Mouse (Mus musculus) midbrain, embryonic 13.5 days (tissue): ENCODE results near the gene Sox9. TPM values are rescaled to one million over a fixed set of nuclear protein-coding genes. Genes with fewer than 3 reads are reported as not detected.

Source experiments
- ATAC-seq: fragments of 200-750 bp; cut with Nextera tagmentation; 2 replicates; pipeline ENCODE4 v1.8.0; 2017; ENCODE audit warnings: mild to moderate bottlenecking, moderate TSS enrichment, moderate library complexity
- H3K27ac ChIP-seq: fragments of 300-500 bp; sonication (generic); 2 replicates; pipeline ENCODE4 v1.5.1; 2015; ENCODE audit warnings: inconsistent platforms, mild to moderate bottlenecking, moderate library complexity
- H3K27me3 ChIP-seq: fragments of 300-500 bp; sonication (generic); 2 replicates; pipeline ENCODE4 v1.6.1; 2015; ENCODE audit warnings: mild to moderate bottlenecking, inconsistent platforms
- H3K36me3 ChIP-seq: fragments of 300-500 bp; sonication (generic); 2 replicates; pipeline ENCODE4 v1.6.1; 2015; ENCODE audit warnings: mild to moderate bottlenecking, inconsistent platforms
- H3K4me1 ChIP-seq: fragments of 300-500 bp; sonication (generic); replicated peaks from 2 replicates; pipeline ENCODE4 v1.6.1; 2015; ENCODE audit warnings: inconsistent platforms
- H3K4me2 ChIP-seq: fragments of 300-500 bp; sonication (generic); replicated peaks from 2 replicates; pipeline ENCODE4 v1.6.1; 2015; ENCODE audit warnings: moderate library complexity, mild to moderate bottlenecking, inconsistent platforms
- H3K4me3 ChIP-seq: fragments of 300-500 bp; sonication (generic); replicated peaks from 2 replicates; pipeline ENCODE4 v1.5.1; 2015; ENCODE audit warnings: mild to moderate bottlenecking, inconsistent platforms
- H3K9ac ChIP-seq: fragments of 300-500 bp; sonication (generic); replicated peaks from 2 replicates; pipeline ENCODE4 v1.6.1; 2015; ENCODE audit warnings: mild to moderate bottlenecking, inconsistent platforms
- H3K9me3 ChIP-seq: fragments of 300-500 bp; sonication (generic); 2 replicates; pipeline ENCODE4 v1.6.1; 2016; ENCODE audit warnings: mild to moderate bottlenecking, inconsistent platforms
- WGBS: fragments of 180-500 bp; shearing (Covaris S2); methylation state at CpG from one replicate; pipeline ENCODE4 v1.1.7; 2015; 5-methylcytosine and 5-hydroxymethylcytosine counted together
- polyA plus RNA-seq: library from polyadenylated mRNA; unstranded; fragments of >200 nt; fragmentation: Nextera tagmentation; extraction: Ambion mirVana; gene quantifications from 2 replicates; pipeline ENCODE4 v1.2.1, GENCODE M21; 2015

Gene Sox9
- polyA plus RNA-seq, 1 experiment from 2014 or later, result 83.9 TPM

DNA sequence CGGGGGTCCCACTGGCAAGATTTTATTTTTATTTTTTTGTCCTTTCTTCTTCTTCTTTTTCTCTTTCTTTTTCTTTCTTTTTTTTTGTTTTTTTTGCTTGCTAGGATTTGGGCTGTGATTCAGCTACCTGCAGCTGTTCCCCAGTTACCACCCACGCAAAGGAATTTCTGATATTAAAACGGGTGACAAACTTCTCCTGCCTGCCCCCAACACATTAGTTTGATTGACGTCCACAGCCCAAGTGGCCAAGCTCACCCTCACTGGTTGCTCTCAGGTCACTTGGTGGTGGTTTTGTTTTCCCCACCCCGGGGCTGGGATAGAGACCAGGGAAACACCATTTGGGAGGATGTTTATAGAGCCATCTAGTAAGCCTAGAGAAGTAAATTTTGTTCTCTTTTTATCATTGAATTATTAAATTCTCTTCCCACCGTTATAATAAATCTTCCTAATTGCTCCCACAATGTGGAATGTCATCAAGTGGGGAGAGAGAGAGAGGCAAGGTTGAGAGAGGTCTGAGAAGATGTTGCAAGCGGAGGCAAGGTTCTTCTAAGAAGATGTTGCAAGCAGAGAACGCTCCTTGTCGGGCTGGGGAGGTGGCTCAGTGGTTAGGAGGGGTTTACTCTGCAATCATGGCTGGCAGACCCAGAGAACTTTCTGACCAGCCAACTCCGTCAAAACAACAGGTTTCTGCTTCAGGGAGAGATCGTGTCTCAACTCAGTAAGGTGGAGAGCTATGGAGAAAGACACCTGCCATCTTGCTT lies 52.4 kb downstream of the Sox9 start:
- 67% methylated on average over 11 of the region's 11 CpGs for WGBS
- no peak overlapping the region for H3K4me3 ChIP-seq
- peaks cover 2% of the 10 kb centered on the region; the same call in 1 of the 2 replicates for H3K27me3 ChIP-seq
- H3K9ac ChIP-seq, result no peak overlapping the region
- no peaks in the 10 kb centered on the region for H3K9me3 ChIP-seq
- H3K27ac ChIP-seq, result 0 out of 2 replicates have a peak overlapping the region, but pooled peaks have one; percentile 35
- H3K36me3 ChIP-seq, result no peaks in the 10 kb centered on the region
- H3K4me1 ChIP-seq, result peaks cover 30% of the 10 kb centered on the region
- ATAC-seq, result no peak
- H3K4me2 ChIP-seq, result no peak overlapping the region

DNA sequence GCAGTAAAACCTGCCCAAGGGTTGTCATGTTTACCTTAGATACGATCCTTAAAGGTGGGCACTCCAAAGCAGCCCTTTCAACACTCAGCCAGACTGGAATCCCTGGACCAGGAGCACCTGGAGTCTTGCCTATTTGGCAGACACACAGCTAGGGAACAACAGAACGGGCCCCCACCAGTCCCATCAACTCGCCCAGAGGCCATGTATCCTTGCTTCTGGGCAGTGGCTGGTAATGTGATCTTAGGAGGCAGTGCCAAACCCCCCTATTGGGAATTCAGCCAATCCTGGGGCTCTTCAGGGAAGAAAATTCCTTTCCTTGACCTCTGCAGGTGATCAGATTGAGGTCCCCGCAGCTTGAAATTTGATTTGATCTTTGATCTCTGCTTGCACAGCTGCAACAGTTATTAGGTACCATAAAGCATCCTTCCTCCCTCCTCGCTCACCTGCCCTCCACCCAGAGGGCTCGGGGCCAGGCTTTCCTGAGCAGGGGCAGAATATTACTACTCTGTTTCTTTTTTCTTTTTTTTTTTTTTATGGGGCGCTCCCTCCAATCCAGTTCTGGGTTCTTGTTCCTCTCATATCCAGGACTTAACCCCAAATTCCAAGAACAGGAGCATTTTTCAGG lies 53.6 kb downstream of the Sox9 start:
- no peak overlapping the region for H3K27ac ChIP-seq
- no peaks in the 10 kb centered on the region for H3K36me3 ChIP-seq
- H3K4me1 ChIP-seq, result peaks cover 40% of the 10 kb centered on the region
- no peaks in the 10 kb centered on the region for H3K27me3 ChIP-seq
- no peak overlapping the region for H3K4me3 ChIP-seq
- 62% methylated on average over 7 of the region's 7 CpGs for WGBS
- no peak overlapping the region for H3K4me2 ChIP-seq
- ATAC-seq, result no peak
- H3K9me3 ChIP-seq, result no peaks in the 10 kb centered on the region
- H3K9ac ChIP-seq, result no peak overlapping the region
